Mouse (Mus musculus) limb, embryonic 11.5 days (tissue): ENCODE results near the gene Krtap13-1. TPM values are rescaled to one million over a fixed set of nuclear protein-coding genes. Genes with fewer than 3 reads are reported as not detected.
"Not testable (repeated sequence)": the region's sequence is repeated elsewhere in the genome, so short reads cannot be mapped to it uniquely, and the experiment has no call there.

Source experiments
- ATAC-seq: fragments of 200-750 bp; cut with Nextera tagmentation; 2 replicates; pipeline ENCODE4 v1.8.0; 2017; ENCODE audit warnings: low read depth; ENCODE audit not compliant: insufficient number of reproducible peaks, low FRiP score, low TSS enrichment
- DNase-seq: peaks from one replicate; pipeline ENCODE4 v3.0.0-alpha.2; 2015; ENCODE audit warnings: low spot score
- H3K27ac ChIP-seq: fragments of 300-500 bp; sonication (generic); replicated peaks from 2 replicates; pipeline ENCODE4 v1.5.1; 2014; ENCODE audit warnings: low read depth, mild to moderate bottlenecking, low read length
- H3K27me3 ChIP-seq: fragments of 300-500 bp; sonication (generic); 2 replicates; pipeline ENCODE4 v1.6.1; 2014; ENCODE audit warnings: mild to moderate bottlenecking, low read length, mixed read lengths; ENCODE audit not compliant: control insufficient read depth, insufficient read depth
- H3K36me3 ChIP-seq: fragments of 300-500 bp; sonication (generic); 2 replicates; pipeline ENCODE4 v1.6.1; 2014; ENCODE audit warnings: mild to moderate bottlenecking, low read length, moderate library complexity, mixed read lengths; ENCODE audit not compliant: control insufficient read depth, insufficient read depth
- H3K4me1 ChIP-seq: fragments of 300-500 bp; sonication (generic); 2 replicates; pipeline ENCODE4 v1.6.1; 2014; ENCODE audit warnings: low read length, mixed read lengths; ENCODE audit not compliant: control insufficient read depth, insufficient read depth
- H3K4me2 ChIP-seq: fragments of 300-500 bp; sonication (generic); 2 replicates; pipeline ENCODE4 v1.6.1; 2014; ENCODE audit warnings: low read depth, mild to moderate bottlenecking, moderate library complexity; ENCODE audit not compliant: severe bottlenecking
- H3K4me3 ChIP-seq: fragments of 300-500 bp; sonication (generic); 2 replicates; pipeline ENCODE4 v1.5.1; 2014; ENCODE audit warnings: low read depth, low read length
- H3K9ac ChIP-seq: fragments of 300-500 bp; sonication (generic); 2 replicates; pipeline ENCODE4 v1.6.1; 2014; ENCODE audit warnings: mild to moderate bottlenecking, low read length
- H3K9me3 ChIP-seq: fragments of 300-500 bp; sonication (generic); 2 replicates; pipeline ENCODE4 v1.6.1; 2016; ENCODE audit warnings: low read length; ENCODE audit not compliant: control insufficient read depth
- WGBS: fragments of 180-500 bp; shearing (Covaris S2); extraction: QIAGEN DNeasy Blood & Tissue Kit; methylation state at CpG from one replicate; pipeline ENCODE4 v1.1.7; 2014; 5-methylcytosine and 5-hydroxymethylcytosine counted together
- polyA plus RNA-seq: library from polyadenylated mRNA; unstranded; fragments of >200 nt; fragmentation: Nextera tagmentation; extraction: Ambion mirVana; gene quantifications from 2 replicates; pipeline ENCODE4 v1.2.1, GENCODE M21; 2014

Krtap13-1 gene
- polyA plus RNA-seq, 1 experiment from 2014 or later: not detected

- no peaks in the 10 kb centered on the region for H3K27me3 ChIP-seq
- no peak overlapping the region for H3K27ac ChIP-seq
- H3K4me2 ChIP-seq: no peak overlapping the region
- no peak for DNase-seq
- H3K4me3 ChIP-seq: no peak overlapping the region
- no peaks in the 10 kb centered on the region for H3K4me1 ChIP-seq
- no peak for ATAC-seq
- no peaks in the 10 kb centered on the region for H3K9me3 ChIP-seq
- H3K9ac ChIP-seq: no peak overlapping the region
- H3K36me3 ChIP-seq: no peaks in the 10 kb centered on the region
Observed at GRCm38 (mm10) chr16:88716549-88716948, 12.1 kb upstream of the Krtap13-1 start.

GRCm38 (mm10) chr16:88720031-88720430 is 8.6 kb upstream of the Krtap13-1 start:
- Histone ChIP-seq H3K36me3 (no peaks in the 10 kb centered on the region), H3K4me1 (no peaks in the 10 kb centered on the region), H3K4me3 (no peak overlapping the region), H3K27me3 (no peaks in the 10 kb centered on the region), H3K9me3 (no peaks in the 10 kb centered on the region), H3K27ac (no peak overlapping the region), H3K4me2 (no peak overlapping the region), H3K9ac (no peak overlapping the region)
- ATAC-seq (no peak), DNase-seq (no peak)
- WGBS: 41% methylated on average over 1 of the region's 1 CpGs

- DNase-seq (no peak), ATAC-seq (no peak)
- Histone ChIP-seq H3K9ac (no peak overlapping the region), H3K4me1 (no peaks in the 10 kb centered on the region), H3K27me3 (no peaks in the 10 kb centered on the region), H3K4me2 (no peak overlapping the region), H3K36me3 (no peaks in the 10 kb centered on the region), H3K9me3 (no peaks in the 10 kb centered on the region), H3K27ac (no peak overlapping the region), H3K4me3 (no peak overlapping the region)
- WGBS: 92% methylated on average over 2 of the region's 2 CpGs
Observed at GRCm38 (mm10) chr16:88735391-88735790, 6.7 kb downstream of the Krtap13-1 start.

GRCm38 (mm10) chr16:88744750-88745340 is 16.2 kb downstream of the Krtap13-1 start:
- no peak overlapping the region for H3K4me3 ChIP-seq
- H3K27me3 ChIP-seq: no peaks in the 10 kb centered on the region
- DNase-seq (no peak), ATAC-seq (no peak)
- WGBS: 90% methylated on average over 4 of the region's 4 CpGs
- no peak overlapping the region for H3K27ac ChIP-seq
- no peak overlapping the region for H3K9ac ChIP-seq
- 0 out of 2 replicates have a peak, but pooled peaks cover 2% of the 10 kb centered on the region for H3K4me1 ChIP-seq
- no peaks in the 10 kb centered on the region for H3K9me3 ChIP-seq
- no peak overlapping the region for H3K4me2 ChIP-seq
- H3K36me3 ChIP-seq: no peaks in the 10 kb centered on the region

GRCm38 (mm10) chr16:88747943-88748342 is 19.3 kb downstream of the Krtap13-1 start:
- H3K9ac ChIP-seq: no peak overlapping the region
- no peaks in the 10 kb centered on the region for H3K36me3 ChIP-seq
- DNase-seq (no peak), ATAC-seq (no peak)
- H3K9me3 ChIP-seq: no peaks in the 10 kb centered on the region
- no peaks in the 10 kb centered on the region for H3K27me3 ChIP-seq
- H3K4me3 ChIP-seq: no peak overlapping the region
- no peak overlapping the region for H3K4me2 ChIP-seq
- WGBS: 50% methylated on average over 4 of the region's 4 CpGs
- no peak overlapping the region for H3K27ac ChIP-seq
- 0 out of 2 replicates have a peak, but pooled peaks cover 2% of the 10 kb centered on the region for H3K4me1 ChIP-seq

GRCm38 (mm10) chr16:88751535-88751934 is 22.9 kb downstream of the Krtap13-1 start, which contains the start of gene Krtap13:
Gene Krtap13 (minus strand): TSS chr16:88751635.
- WGBS: 87% methylated on average over 3 of the region's 3 CpGs
- H3K27ac ChIP-seq, H3K4me3 ChIP-seq, H3K27me3 ChIP-seq, H3K9ac ChIP-seq, H3K36me3 ChIP-seq, DNase-seq, H3K4me2 ChIP-seq, ATAC-seq, H3K9me3 ChIP-seq, H3K4me1 ChIP-seq: not testable (repeated sequence)

- H3K27ac ChIP-seq, H3K4me1 ChIP-seq, H3K4me2 ChIP-seq, H3K9ac ChIP-seq, H3K27me3 ChIP-seq, H3K36me3 ChIP-seq, ATAC-seq, H3K9me3 ChIP-seq, H3K4me3 ChIP-seq, DNase-seq: not testable (repeated sequence)
- WGBS: 91% methylated on average over 3 of the region's 3 CpGs
Observed at GRCm38 (mm10) chr16:88758547-88758946, 29.9 kb downstream of the Krtap13-1 start, which contains the start of gene 2310034C09Rik. Gene 2310034C09Rik (plus strand): TSS chr16:88758847.

- 85% methylated on average over 2 of the region's 2 CpGs for WGBS
- no peak for ATAC-seq
Observed at GRCm38 (mm10) chr16:88774106-88774505, 45.4 kb downstream of the Krtap13-1 start, which contains the start of gene 2310057N15Rik. Gene 2310057N15Rik (minus strand): TSS chr16:88774206.

GRCm38 (mm10) chr16:88777596-88777995 is 48.9 kb downstream of the Krtap13-1 start, which contains the start of gene Gm5965:
Gene Gm5965 (plus strand): TSS chr16:88777896.
- no peak for ATAC-seq
- 87% methylated on average over 6 of the region's 6 CpGs for WGBS

More at GRCm38 (mm10) chr16:88774106-88774505, 45.4 kb downstream of the Krtap13-1 start, which contains the start of gene 2310057N15Rik:
- Histone ChIP-seq H3K4me3 (no peak within 1 kb of the TSS), H3K27ac (no peak within 1 kb of the TSS), H3K4me1 (no peaks in the 10 kb centered on the region), H3K9ac (no peak within 1 kb of the TSS), H3K27me3 (no peaks in the 10 kb centered on the region), H3K9me3 (no peaks in the 10 kb centered on the region), H3K4me2 (no peak within 1 kb of the TSS), H3K36me3 (no peaks in the 10 kb centered on the region)
- DNase-seq: no peak

More at GRCm38 (mm10) chr16:88777596-88777995, 48.9 kb downstream of the Krtap13-1 start, which contains the start of gene Gm5965:
- Histone ChIP-seq H3K4me2 (no peak within 1 kb of the TSS), H3K9ac (no peak within 1 kb of the TSS), H3K4me3 (no peak within 1 kb of the TSS), H3K9me3 (no peaks in the 10 kb centered on the region), H3K27ac (no peak within 1 kb of the TSS), H3K4me1 (no peaks in the 10 kb centered on the region), H3K27me3 (no peaks in the 10 kb centered on the region), H3K36me3 (no peaks in the 10 kb centered on the region)
- no peak for DNase-seq
